Mouse (Mus musculus): ENCODE data around the gene Smdt1.
"Not testable (repeated sequence)": the region's sequence is repeated elsewhere in the genome, so short reads cannot be mapped to it uniquely, and the experiment has no call there.

The Smdt1 gene

GRCm38 (mm10) chr15:82372446-82372845 lies 33.7 kb downstream of the Smdt1 start:
- DNase-seq, result no peak

DNA sequence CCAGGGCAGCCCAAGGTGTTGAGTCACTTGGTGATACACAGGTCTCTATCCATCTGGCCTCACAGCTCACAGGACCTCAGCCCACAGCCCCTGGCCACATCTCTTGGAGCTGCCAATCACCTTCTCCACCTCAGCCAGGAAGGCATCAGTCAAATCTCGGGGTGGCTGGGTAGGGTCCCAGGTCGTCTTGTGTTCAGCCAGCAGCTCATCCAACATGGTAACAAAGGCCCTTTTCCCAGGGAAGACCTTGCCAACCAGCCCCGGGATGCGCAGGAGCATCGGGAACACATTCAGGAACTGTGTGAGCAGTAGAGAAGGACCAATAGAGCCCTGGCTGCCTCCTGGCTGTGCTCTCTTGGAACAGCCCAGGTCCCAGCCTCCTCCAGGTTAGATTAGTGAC lies 34.2 kb downstream of the Smdt1 start:
- no peak for DNase-seq

GRCm38 (mm10) chr15:82374437-82374836 lies 35.7 kb downstream of the Smdt1 start:
- DNase-seq, result no peak

DNA sequence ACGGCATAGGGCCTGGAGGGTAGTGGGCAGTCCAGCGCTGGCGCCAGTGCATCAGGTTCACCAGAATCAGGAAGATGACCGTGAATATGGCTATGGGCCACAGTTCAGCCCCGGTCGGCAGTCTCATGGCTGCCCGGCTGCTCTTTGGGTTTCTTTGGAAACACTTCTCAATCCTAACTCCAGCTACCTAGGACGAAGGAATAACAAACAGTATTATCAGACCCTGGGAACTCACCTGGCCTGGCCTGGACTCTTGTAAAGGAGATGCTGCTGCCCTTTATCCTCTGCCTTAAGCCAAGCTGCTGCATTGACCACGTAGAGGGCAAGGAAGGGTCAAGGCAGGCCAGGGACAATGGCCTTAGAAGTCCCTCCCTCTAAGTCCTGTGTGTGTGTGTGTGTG lies 37.1 kb downstream of the Smdt1 start:
- DNase-seq, result no peak

DNA sequence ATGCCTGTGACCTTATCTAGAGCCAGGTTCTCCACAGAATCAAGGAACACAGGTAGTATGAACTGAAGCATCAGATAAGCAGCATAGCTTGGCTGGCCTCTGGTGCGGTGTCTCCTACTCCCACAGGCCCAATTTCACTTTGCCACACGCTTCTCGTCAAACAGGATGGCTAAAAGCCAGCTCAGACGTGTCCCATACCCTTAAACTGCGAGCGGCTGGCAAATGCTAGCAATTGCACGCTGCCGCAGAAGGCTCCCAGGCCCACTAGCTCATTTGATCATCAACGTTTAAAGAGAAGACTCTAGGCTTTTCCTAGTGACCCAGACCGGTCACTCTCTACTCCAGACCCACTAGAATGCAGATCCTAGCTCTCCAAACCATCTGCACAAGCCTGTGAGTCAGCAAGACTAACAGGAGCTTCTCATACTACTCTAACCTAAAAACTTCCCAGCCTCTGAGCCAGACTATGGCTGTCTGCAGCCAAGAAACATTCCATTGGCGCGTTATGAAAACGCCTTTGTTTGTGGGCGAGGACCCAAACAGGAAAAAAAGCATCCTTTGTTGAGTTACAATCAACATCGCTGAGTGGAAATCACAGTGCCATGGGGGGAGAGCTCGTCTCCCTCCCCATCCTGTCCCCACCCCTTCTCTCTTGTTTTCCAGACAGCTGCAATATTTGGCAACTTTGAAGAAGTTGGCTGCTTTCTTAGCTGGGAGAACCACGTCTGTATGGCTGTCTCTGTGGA lies 37.8 kb downstream of the Smdt1 start:
- no peak for DNase-seq

DNA sequence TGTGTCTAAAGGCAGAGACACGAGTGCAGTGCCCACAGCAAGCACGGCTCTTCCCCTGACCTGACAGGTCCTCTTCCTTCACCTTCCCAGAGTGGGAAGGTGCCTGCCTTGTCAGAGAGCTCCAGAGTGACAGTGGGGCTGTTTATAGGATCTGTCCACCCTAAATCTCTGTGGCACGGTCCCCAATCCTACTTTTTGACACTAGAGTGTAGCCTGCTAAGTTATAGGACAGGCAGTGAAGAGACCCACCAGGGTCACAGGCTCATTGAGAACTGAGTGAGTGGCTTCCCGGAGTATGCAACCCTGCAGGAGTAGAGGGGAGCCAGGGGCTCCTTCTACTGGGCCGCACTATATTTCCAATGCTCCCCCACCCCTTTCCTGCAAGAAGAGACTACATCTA lies 38.9 kb downstream of the Smdt1 start:
- no peak for DNase-seq

DNA sequence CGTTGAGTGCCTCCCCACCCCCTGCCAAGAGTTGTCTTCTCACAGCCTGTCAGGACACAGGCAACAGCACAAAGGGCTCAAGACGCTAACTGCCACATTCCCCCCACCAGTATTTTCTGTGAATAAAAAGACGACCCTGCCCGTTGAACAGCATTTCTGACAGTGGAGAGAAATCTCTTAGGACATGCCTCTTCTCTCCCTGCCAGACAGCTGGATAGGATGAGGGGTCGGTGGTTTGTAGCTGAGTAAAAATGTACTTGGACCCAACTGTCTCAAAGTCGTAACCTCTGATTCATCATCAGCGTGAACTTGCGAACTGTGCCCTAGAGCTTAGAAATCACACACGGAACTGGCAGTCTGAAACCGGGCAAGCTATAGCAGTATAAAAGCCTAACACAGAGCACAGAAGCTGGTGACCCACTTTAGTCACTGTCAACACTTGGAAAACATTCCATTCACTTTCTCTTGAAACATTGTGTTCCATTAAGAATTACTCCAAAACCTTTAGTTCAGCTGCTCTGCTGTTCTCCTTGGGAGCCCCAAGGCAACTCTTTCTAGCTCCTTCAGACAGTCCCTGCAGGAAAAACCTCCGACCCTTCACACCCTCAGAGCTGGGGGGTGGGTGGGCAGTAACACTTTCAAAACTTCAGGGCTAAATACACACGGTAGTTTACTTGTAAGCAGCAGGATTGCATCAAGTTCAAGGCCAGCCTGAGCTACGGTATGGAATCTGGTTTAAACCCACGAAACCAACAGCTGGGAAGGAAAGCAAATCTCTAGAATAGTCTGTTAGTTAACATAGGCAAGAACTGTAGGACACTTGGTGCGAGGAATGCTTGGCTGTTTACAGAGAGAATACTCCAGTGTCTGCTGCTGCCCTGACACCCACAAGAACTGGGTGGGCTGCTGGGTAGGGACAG lies 39.8 kb downstream of the Smdt1 start:
- DNase-seq, result no peak

DNA sequence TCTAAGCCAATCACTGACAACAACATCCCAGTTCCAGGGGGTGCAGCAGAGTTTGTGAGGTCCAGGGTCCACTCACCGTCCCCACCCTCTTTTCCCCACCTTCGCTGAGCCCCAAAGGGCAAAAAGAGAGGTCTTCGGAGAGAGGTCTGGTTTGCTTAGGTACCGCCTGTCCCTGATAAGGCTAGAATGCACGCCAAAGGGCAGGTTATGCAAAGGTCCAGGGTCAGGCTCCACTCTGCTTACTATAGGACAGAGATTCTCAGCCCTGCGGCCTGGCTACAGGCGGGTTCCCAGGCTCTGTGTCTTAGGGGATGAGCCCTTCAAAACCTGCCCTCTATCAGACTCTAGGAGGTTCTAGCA lies 40.7 kb downstream of the Smdt1 start:
- no peak for DNase-seq

- DNase-seq, result peak; percentile 36 to 39
Observed at GRCm38 (mm10) chr15:82379871-82380713, 41.3 kb downstream of the Smdt1 start, which contains the start of gene Cyp2d22. Gene Cyp2d22, minus strand, starts transcription at chr15:82380260.

- DNase-seq, result no peak
Observed at GRCm38 (mm10) chr15:82380714-82381062, 41.9 kb downstream of the Smdt1 start.

DNA sequence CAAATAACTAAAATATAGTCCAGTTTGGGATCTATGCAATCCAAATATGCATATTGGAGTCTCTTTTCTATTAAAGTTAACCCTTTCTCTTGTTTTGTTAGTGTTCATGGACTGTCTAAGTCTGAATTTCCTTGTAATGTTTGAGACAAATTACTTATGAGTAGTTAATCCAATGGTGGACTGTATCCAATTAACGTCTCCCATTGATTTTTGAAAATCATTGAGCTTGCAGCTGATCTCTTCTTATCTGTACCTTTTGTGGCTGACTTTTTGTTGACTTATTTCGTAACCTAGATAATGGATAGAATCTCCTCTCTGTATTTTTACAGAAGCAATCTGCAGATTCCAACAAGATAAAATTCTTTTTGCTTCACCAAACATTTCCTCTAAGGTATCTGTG lies 43.7 kb downstream of the Smdt1 start:
- no peak for DNase-seq

- no peak for DNase-seq
Observed at GRCm38 (mm10) chr15:82385729-82386128, 47.0 kb downstream of the Smdt1 start.

- not testable (repeated sequence) for DNase-seq
Observed at GRCm38 (mm10) chr15:82389916-82390315, 51.2 kb downstream of the Smdt1 start.

DNA sequence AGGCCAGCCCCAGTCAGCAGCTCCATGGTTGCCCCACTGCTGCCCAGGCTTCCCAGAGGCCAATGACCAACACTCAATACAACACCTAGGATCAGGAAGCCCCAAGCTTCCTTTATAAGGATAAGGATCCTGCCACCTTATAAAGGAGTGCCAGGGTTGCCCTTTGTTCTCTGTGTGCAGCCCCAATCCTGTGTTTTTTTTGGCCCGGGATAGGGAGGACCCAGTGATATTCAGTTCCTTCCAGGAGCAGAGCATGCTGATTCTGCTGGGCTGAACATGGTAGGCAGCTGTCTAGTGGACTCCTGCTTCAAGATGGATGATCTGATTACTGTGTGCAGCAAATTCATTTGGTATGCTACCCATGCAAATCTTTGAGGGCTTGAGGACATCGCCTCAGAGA lies 55.2 kb downstream of the Smdt1 start, which contains the start of gene Cyp2d11:
Gene Cyp2d11, minus strand, starts transcription at position 101 of the 400 bp plus-strand sequence.
- not testable (repeated sequence) for DNase-seq

- DNase-seq, result not testable (repeated sequence)
Observed at GRCm38 (mm10) chr15:82395955-82396354, 57.2 kb downstream of the Smdt1 start.
